Mouse (Mus musculus): ENCODE data around the gene Surf1.

Gene Surf1

DNA sequence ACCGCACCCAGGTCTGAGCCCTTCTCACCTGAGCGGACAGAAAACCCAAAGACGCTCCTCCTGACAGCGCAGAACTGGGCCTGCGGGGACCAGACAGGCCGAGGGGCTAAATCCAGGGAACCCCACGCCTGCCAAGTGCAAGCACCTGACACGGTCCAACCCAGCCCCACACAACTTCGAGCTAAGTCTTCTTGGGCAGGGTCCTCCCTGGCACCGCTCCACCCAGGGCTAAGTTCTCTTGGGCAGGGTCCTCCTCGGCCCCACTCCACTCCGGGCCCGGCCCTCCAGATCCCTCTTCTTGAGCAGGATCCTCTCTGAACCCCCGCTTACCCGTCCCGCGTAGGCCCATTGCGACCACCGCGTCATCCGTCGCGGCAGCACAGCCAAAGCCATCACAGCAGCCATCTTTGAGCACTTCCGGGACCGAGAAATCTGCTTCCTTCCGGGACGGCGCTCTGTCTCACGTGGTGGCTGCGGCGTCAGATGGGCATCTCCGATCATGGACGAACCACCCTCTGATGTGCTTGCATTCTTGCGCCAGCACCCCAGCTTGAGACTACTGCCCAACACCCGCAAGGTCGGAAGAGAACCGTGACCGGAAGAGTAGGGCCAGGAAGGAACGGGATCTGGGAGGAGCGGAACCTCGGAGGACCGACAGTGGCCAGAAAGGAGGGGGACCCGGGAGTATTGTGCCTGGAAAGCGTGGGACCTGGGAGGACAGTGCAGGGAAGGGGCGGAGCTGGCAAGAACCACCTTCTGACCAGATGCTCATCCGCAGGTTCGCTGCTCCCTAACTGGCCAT, at the start of gene Surf1, which contains the start of gene Surf2:
Gene Surf1 (minus strand): TSS at position 604 of the 802 bp plus-strand sequence.
Gene Surf2 (plus strand): TSS at position 441 of the 802 bp plus-strand sequence.
- peak; percentile 85 for DNase-seq

DNA sequence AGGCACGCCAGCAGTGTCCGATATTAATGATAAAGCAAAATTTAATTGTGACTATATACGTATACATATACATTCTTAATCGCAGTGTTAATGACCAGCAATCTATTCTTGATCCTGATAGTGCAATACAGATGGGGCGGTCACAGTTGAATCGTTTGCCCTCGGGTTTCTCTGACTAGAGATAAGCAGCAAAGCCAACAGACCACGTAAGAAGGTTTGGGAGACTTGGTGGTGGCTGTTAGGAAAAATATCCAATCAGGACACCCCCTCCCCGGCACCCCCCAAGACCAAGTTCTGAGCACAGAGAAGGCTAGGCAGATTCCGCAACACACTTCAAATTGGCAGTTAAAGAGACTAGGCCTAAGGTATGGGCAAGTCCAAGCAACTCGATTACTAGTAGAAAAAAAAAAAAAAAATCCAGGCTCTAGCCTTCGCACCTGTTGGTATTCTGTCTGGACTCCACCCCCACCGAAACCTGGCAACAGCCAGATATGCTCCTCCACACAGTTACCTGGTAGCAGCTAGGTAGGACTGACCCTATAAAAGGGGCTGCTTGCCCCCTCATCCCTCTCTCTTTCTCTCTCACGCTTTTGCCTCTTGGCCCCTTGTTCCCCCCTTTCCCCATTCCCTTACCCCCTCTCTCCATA, 48.5 kb upstream of the Surf1 start:
- no peak for DNase-seq

DNA sequence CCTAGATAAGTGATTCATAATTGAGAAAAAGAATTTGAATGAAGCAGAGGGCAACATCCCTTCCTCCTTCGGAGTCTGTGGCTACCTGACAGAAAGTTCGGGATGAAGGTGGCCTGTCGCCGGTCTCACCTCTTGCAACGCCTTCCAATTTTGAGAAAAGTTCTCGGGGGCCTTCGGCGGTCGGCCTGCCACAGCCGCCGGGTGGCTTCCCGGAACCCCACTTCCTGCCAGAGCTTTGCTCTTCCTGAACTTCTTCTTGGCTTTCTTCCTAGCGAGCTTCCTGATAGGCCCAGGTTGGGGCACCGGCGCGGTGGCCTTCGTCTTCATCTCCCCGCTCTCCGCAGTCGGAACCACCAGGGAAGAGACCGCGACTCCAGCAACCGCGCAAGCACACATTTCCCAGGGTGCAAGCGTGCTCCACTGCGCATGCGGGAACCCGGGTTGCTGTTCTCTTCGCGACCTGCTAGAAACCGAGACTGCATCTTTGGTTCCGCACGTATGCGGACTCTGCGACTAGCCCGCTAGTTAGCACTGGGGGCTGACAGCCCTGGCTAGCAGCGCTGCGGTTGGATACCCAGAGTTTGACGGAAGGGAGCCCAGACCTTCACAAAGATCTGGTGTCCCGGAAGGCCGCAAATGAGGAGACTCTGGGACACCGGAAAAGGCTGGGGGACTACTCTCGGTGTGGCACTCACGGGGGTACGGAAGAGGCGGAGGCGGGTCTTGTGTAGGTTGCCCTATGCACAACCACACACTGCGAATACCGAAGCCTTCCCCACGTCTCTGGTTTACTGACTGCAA, 47.8 kb upstream of the Surf1 start, which contains the start of gene Rexo4:
Gene Rexo4 (minus strand): TSS at position 464 of the 801 bp plus-strand sequence.
- peak; percentile 94 for DNase-seq

DNA sequence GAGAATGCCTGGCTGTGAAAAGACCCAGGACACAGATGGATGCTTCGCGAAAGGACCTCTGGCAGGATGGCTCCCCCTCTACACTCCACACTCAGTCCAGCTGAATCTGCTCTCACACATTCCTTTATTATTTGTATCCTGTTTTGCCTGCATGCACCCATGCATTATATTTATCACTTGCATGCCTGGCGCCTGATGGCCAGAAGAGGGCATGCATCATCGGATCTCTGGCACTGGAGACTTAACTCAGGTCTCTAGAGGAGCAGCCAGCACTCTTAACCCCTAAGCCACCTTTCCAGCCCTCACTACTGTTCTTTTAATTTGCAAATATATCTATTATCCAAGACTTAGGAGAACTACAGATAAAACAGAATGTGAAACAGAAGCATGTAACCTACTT, 44.4 kb upstream of the Surf1 start:
- DNase-seq = peak; percentile 43

DNA sequence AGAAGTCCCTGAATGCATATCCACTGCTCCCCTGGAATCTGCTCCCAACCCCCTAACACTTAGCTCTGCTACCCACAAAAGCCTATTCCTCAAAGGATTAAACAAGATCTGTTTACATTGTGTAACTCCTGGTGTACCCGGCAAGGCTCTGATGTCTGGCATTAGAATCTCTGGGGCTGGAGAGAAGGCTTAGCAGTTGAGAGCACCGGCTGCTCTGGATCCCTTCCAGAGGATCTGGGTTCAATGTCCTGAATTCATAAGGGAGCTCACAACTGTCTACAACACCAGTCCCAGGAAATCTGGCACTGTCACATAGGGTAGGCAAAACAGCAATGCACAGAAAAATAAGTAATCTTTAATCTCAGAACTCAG, 41.1 kb upstream of the Surf1 start:
- peak; percentile 33 for DNase-seq

DNA sequence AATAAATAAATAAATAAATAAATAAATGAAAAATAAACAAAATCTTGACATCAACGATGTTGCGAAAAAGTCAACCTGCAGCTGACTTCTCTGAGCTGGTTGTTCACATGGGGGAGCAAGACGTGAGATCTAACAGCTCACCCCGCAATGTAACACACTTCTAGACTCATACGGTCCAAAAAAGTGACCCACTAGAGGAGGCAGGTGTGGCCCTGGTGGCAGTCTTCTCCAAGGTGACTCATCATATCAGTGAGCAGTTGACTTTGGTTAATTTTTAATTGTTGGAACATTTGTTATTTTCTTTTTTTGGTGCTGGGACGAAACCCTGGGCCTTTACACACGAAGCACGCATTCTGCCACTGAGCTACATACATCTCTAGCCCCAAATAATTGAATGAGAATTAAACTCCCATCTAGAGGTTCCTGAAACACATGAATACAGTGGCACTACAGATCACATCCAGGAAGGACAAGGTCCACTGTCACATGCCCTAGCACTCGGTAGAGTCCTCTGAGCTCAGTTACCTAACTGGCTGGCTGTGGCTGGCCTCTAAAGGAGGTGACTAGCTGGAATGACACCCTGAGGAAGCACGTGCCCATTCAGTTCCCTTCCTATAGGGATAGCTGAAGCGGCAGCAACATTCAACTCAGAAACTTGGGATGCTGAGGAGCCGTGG, 40.6 kb upstream of the Surf1 start:
- DNase-seq = peak; percentile 40

DNA sequence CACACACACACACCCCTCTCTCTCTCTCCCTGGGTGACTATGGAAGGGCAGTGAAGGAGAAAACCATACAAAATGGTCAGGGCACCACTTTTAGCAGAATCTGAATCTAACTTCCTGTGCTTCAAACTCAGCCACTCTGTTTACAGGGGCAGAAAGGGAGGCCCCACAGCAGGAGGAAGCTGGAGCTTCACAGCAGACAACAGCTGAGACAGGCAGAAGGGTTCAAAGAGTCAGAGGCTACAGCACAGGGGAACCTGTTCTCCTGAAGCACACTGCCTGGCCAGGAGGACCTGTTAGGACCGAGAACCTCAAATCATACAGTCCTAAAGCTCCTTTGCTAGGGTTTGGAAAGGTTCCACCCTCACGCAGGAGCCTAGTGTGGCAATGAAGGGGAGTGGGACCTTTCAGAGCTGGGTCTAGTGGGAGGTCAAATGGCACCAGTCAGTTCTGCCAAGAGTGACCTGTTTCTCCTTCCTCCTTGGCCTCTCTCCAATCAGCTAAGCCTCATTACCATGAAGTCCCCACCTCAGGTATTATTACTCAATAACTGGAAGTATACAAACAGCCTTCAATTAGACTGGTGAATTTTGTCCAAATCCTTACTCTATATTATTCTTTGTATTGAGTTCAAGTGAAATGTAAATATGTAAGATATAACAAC, 38.5 kb upstream of the Surf1 start:
- no peak for DNase-seq

DNA sequence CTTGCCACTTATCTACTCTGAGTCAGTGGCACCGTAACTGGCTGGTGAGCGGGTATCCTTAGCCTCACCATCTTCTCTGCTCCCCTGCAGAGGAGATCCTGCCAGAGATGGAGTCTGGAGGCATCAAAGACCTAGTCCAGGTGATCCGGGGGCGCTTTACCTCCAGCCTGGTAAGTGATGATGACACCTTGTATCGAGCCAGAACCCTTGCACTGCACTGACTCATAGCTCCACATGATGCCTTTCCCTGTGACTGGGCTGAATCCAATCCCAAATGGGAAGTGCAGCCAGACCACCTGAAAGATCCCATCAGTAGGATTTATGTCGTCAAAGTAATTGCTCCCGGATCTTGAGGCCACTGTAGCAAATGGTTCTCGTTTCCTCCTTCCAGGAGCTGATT, 36.5 kb upstream of the Surf1 start:
- no peak for DNase-seq

DNA sequence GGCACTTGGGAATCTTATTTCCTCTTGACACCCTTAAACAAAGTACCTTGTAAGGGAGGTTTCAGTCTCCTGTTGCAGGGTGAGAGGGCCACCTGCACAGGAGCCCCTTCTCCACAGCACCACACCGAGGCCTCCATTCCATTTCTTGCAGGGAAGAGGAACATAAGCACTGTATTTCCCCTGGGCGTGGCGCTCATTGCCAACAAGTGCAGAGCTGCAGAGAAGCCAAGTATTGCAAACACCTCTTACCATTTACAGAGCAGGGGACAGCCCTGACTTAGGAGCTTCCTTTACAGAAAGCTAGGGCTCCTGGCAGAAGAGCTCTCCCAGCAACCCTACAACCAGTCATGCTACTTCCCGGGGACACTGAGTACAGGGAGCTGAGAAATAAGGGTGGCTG, 35.9 kb upstream of the Surf1 start:
- no peak for DNase-seq

DNA sequence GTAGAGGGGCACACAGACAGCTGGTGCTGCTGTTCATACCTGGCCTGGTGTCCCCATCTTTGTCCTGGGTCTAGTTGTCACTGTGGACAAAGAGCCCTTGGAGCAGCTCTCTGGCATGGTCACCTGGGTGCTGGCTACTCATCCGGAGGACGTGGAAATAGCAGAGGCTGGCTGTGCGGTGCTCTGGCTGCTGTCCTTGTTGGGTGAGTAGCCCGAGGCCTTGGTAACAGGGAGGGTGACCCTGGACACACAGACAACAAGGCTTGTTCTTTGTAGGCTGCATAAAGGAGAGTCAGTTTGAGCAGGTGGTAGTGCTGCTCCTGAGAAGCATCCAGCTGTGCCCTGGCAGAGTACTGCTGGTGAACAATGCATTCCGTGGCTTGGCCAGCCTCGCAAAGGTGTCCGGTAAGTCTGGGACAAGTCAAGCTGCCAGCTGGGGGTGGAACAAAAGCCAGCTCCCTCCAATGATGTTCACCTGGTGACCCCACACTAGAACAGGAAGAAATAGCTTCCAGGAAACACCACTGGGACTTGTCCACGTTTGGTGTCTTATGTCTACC, 35.1 kb upstream of the Surf1 start:
- no peak for DNase-seq

DNA sequence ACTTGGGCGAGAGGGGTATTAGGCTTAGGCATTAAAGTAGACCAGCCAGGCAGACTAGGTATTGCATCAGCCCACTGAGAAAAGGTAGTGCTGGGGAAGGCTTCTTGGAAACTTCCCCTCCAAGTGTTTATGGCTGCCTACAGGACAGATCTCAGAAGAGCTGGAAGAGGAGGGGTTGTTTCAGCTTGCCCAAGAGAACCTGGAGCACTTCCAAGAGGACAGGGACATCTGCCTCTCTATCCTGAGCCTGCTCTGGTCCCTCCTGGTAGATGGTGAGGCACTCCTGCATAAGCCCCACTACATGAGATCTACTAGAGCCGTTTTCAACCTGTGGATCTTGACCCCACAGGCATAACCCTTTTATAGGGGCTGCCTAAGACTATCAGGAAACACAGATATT, 34.1 kb upstream of the Surf1 start:
- no peak for DNase-seq

DNA sequence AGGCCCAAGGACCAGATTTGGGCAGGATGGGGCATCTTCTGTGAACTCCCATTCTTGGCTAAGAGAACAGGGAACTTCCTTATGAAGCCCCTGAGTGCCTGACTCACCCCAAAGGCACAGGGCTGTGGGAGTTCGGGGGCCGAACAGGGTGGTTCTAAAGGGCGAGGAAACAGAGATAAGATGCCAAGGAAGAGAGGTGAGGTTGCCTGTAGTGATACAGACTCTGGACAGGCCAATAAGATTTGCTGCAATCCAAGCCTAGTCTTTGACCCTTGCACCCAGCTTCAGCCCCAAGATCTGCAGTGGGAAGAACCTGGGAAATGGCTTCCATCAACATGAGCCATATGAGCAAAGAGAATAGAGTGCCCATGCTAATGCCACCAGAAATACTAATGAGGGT, 26.9 kb upstream of the Surf1 start:
- DNase-seq = no peak

DNA sequence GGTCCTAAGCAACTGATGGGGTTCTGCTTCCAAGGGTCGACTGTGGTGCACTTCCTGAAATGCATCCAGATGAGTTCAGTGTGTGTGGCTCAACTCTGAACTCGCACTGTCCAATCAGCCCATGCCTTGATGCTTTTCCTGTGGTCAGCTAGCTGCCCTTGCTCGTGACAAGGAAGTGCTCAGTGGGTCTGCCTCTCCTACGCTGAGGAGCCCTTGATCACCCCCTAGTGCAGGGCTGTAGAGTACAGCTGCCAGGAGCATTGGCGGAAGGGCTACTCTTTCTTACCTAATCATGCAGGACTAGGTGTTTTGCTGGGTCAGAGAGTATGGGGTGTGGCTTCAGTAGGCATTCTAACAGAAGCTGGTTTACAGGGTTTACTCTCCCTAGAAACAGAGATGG, 25.2 kb upstream of the Surf1 start:
- no peak for DNase-seq

DNA sequence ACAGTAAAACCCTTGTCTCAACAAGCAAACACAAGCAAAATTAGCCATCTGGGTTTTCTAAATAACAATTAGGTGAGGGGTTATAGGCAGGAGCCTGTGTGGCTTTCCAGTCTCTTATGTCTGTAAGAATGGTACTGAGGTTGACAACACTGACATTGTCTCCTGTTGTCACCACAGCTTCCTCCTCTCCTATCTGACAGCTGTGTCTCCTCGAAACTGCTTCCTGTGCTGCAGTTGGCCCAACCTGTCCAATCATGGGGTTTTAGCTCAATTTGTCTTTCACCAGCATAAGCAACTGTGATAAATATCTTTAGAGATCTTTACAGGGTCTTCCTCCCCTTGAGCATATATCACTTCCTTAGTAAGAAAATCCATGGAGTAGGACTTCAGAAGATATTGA, 20.1 kb upstream of the Surf1 start:
- DNase-seq = no peak

DNA sequence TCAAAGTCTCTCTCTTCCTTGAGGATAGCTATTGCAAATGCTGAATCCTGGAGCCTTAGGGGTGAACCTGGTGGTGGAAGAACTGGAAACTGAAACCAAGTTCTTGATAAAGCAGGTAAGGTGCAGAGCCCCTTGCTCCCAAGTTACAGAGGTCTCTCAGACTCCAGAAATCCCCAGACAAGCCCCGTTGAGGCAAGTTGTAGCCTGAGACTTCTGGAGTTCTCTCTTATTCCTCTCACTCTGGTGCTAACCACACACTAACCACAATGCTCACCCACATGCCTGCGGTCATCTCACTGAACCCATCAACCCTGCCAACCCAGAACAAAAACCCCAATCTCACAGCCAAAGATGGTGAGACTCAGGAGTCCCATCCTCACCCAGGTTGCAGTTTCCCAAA, 19.0 kb upstream of the Surf1 start:
- no peak for DNase-seq

DNA sequence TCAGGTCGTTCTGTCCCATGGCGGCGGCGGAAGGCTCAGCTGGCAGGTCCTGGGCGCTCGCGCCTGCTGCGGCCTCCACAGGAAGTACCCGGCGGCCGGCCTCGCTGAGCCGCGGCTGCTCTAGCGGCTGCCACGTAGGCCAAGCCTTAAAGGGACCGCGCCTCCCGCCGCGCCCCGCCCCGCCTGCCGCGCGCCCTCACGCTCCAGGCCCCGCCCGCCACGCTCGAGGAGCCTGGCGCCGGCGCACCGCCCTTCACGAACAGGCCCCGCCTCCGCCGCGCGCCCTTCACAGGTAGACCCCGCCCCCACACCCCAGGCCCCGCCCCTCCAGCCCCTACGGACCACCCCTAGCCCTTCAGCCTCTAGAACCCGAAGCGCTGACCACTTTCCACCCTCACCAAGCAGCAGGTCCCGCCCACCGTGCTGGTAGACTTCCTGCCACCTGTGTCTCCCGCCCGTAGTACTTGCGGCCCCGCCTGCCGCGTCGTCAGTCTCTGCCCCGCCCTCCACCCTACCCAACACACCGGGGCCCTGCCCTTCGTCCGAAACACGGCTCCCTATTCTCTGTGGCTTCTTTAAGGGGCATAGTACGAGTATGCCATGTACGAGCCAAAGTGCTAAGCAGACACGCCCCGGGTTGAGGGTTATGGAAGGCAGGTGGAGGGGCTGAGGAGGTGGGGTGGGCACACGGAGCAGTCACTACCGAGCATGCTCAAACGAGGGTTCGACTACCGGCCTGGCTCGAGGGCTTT, 17.1 kb upstream of the Surf1 start, which contains the start of the genes Surf4 and Stkld1:
Gene Surf4 (minus strand): TSS at position 625 of the 752 bp plus-strand sequence.
Gene Stkld1 (plus strand): TSS at position 744 of the 752 bp plus-strand sequence.
- DNase-seq = peak; percentile 97

DNA sequence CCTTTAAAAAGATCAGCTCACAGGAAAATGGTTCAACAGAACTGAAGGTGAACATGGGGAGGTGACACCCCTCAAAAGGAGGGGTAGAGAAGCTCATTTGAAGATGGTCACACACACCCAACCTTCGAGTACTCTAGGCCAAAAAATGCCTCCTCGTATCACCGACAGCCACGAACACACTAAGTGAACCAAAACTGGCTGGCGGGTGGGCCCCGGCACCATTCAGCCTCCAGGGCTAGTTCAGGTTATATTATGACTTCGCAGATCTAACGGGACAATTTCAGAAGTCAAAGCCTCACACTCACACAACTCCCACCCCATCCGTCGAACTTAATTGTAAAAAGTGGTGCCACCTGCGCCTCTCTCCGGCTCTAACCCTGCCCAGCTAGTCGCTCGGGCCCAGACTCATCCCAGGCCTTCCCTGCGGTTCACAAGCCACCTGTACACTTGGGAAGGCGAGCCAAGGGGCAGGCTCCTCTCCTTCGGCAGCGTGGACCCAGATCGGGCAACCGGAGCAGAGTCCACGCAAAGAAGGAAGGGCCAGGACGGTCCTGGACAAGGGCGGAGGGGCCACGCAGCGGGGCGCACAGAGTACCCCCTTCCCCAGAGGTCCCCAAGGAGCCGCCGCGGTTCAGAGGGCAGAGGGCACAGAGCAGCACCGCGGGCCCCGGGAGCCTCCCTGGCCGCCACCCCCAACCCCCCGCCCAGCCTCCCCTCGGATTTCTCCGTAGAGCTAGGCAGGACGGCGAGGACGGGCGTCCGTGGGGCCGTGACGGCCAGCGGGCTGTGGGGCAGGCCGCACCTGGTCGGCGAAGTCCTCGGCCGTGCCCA, 16.4 kb upstream of the Surf1 start:
- DNase-seq = peak; percentile 72

DNA sequence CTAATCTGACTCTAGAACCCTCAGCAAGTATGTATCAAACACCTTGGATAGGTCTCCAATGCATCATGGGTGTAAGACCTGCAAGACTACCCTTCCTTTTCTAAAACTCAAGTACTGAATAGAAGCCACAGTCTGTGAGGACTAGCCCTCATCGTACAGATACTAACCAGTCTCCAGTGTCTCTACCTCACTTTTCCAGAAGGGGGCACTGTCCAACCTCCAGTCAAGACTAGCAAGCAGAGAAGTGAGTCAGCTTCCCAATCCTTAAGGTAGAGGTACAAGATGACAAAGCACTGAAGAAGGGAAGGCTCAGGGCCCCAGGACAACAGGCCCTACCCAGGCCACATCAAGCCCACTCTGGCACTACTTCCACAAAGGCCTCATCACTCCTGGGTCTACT, 14.1 kb upstream of the Surf1 start:
- peak; percentile 82 for DNase-seq

DNA sequence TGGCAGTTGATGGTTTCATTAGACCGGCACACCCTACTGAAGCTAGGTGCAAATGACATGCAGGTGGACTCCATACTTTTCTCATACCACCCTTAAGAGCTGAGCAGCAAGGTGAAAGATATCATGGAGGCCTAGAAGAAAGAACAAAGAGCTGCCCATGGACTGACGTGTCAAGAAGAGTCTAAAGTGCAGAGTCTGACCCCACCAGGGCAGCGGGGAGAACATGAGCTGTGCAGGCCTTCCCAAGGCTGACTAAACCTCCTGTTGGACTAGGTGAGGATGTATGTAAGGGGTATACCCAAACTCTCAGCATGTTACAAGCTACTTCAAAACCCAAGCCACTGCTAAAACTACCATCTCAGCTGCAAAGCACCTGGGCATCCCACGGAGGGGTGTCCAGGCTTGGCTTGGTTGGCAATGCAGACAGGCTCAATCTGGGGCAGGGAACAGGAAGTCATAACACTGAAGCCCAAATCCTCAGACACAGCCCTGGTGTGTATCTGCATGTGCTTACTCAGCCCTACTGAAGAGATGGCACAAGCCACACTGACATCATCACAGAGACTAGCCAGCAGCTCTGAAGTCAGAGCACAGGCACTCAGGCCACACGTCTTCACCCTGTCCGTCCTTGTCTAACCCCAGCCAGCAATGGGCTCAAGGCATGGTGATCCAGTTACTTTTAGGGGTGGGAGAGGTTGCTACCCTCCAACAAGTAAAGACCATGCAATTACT, 11.6 kb upstream of the Surf1 start:
- peak; percentile 57 for DNase-seq

Data from kidney, adult 9 months (tissue).